Mouse (Mus musculus): ENCODE results near the gene Ltb.

- TF ChIP-seq CTCF (IDR thresholded peaks at IDR 0.05; ENCODE audit: extremely low read depth, insufficient read depth, low read length) (no peak), POLR2A (IDR thresholded peaks at IDR 0.05; ENCODE audit: extremely low read depth, insufficient read depth, low read length) (no peak)
These were observed 21.6 kb upstream of the Ltb start for GRCm38 (mm10) chr17:35172445-35173234.
